Mouse (Mus musculus) midbrain, embryonic 13.5 days (tissue): ENCODE data around the gene Ppfibp1. TPM values are rescaled to one million over a fixed set of nuclear protein-coding genes. Genes with fewer than 3 reads are reported as not detected.
A peak's percentile ranks its signal among the peaks of the same experiment; 100 is the strongest.

Source experiments
- ATAC-seq: fragments of 200-750 bp; cut with Nextera tagmentation; 2 replicates; pipeline ENCODE4 v1.8.0; 2017; ENCODE audit warnings: mild to moderate bottlenecking, moderate TSS enrichment, moderate library complexity
- H3K27ac ChIP-seq: fragments of 300-500 bp; sonication (generic); 2 replicates; pipeline ENCODE4 v1.5.1; 2015; ENCODE audit warnings: inconsistent platforms, mild to moderate bottlenecking, moderate library complexity
- H3K27me3 ChIP-seq: fragments of 300-500 bp; sonication (generic); 2 replicates; pipeline ENCODE4 v1.6.1; 2015; ENCODE audit warnings: mild to moderate bottlenecking, inconsistent platforms
- H3K36me3 ChIP-seq: fragments of 300-500 bp; sonication (generic); 2 replicates; pipeline ENCODE4 v1.6.1; 2015; ENCODE audit warnings: mild to moderate bottlenecking, inconsistent platforms
- H3K4me1 ChIP-seq: fragments of 300-500 bp; sonication (generic); replicated peaks from 2 replicates; pipeline ENCODE4 v1.6.1; 2015; ENCODE audit warnings: inconsistent platforms
- H3K4me2 ChIP-seq: fragments of 300-500 bp; sonication (generic); replicated peaks from 2 replicates; pipeline ENCODE4 v1.6.1; 2015; ENCODE audit warnings: moderate library complexity, mild to moderate bottlenecking, inconsistent platforms
- H3K4me3 ChIP-seq: fragments of 300-500 bp; sonication (generic); replicated peaks from 2 replicates; pipeline ENCODE4 v1.5.1; 2015; ENCODE audit warnings: mild to moderate bottlenecking, inconsistent platforms
- H3K9ac ChIP-seq: fragments of 300-500 bp; sonication (generic); replicated peaks from 2 replicates; pipeline ENCODE4 v1.6.1; 2015; ENCODE audit warnings: mild to moderate bottlenecking, inconsistent platforms
- H3K9me3 ChIP-seq: fragments of 300-500 bp; sonication (generic); 2 replicates; pipeline ENCODE4 v1.6.1; 2016; ENCODE audit warnings: mild to moderate bottlenecking, inconsistent platforms
- WGBS: fragments of 180-500 bp; shearing (Covaris S2); methylation state at CpG from one replicate; pipeline ENCODE4 v1.1.7; 2015; 5-methylcytosine and 5-hydroxymethylcytosine counted together
- polyA plus RNA-seq: library from polyadenylated mRNA; unstranded; fragments of >200 nt; fragmentation: Nextera tagmentation; extraction: Ambion mirVana; gene quantifications from 2 replicates; pipeline ENCODE4 v1.2.1, GENCODE M21; 2015

The Ppfibp1 gene
- polyA plus RNA-seq, result 14.2 and 15.3 TPM in 2 replicates

- WGBS, result under 1% methylated on average over 61 of the region's 80 CpGs
- H3K4me1 ChIP-seq, result peaks cover 19% of the 10 kb centered on the region
- H3K36me3 ChIP-seq, result no peaks in the 10 kb centered on the region
- no peak within 1 kb of the TSS for H3K27ac ChIP-seq
- H3K9ac ChIP-seq, result peak within 1 kb of the TSS; percentile 69
- peak within 1 kb of the TSS; percentile 72 for H3K4me3 ChIP-seq
- ATAC-seq, result peak; percentile 96
- H3K27me3 ChIP-seq, result 0 out of 2 replicates have a peak, but pooled peaks cover 5% of the 10 kb centered on the region
- no peaks in the 10 kb centered on the region for H3K9me3 ChIP-seq
- H3K4me2 ChIP-seq, result peak within 1 kb of the TSS; percentile 73
Measured at GRCm38 (mm10) chr6:146887958-146888659, at the start of gene Ppfibp1. Gene Ppfibp1 (plus strand): TSS chr6:146888487.

GRCm38 (mm10) chr6:146838863-146839262 lies 49.4 kb upstream of the Ppfibp1 start:
- Histone ChIP-seq H3K9ac (no peak overlapping the region), H3K27ac (no peak overlapping the region), H3K4me3 (no peak overlapping the region), H3K4me2 (no peak overlapping the region), H3K9me3 (no peaks in the 10 kb centered on the region), H3K36me3 (no peaks in the 10 kb centered on the region), H3K27me3 (no peaks in the 10 kb centered on the region), H3K4me1 (no peaks in the 10 kb centered on the region)
- WGBS, result 92% methylated on average over 4 of the region's 4 CpGs
- ATAC-seq, result no peak

GRCm38 (mm10) chr6:146844867-146845266 lies 43.4 kb upstream of the Ppfibp1 start:
- Histone ChIP-seq H3K27ac (no peak overlapping the region), H3K9me3 (no peaks in the 10 kb centered on the region), H3K36me3 (no peaks in the 10 kb centered on the region), H3K9ac (no peak overlapping the region), H3K4me3 (no peak overlapping the region), H3K27me3 (no peaks in the 10 kb centered on the region), H3K4me2 (no peak overlapping the region), H3K4me1 (0 out of 2 replicates have a peak, but pooled peaks cover 5% of the 10 kb centered on the region)
- no peak for ATAC-seq
- 82% methylated on average over 6 of the region's 6 CpGs for WGBS

GRCm38 (mm10) chr6:146845347-146845746 lies 42.9 kb upstream of the Ppfibp1 start:
- Histone ChIP-seq H3K4me1 (peaks cover 5% of the 10 kb centered on the region; the same call in 1 of the 2 replicates), H3K4me3 (no peak overlapping the region), H3K9me3 (no peaks in the 10 kb centered on the region), H3K27me3 (no peaks in the 10 kb centered on the region), H3K27ac (no peak overlapping the region), H3K4me2 (no peak overlapping the region), H3K9ac (no peak overlapping the region), H3K36me3 (no peaks in the 10 kb centered on the region)
- no peak for ATAC-seq
- 67% methylated on average over 5 of the region's 5 CpGs for WGBS

- no peak overlapping the region for H3K4me2 ChIP-seq
- ATAC-seq, result no peak
- no peaks in the 10 kb centered on the region for H3K9me3 ChIP-seq
- no peaks in the 10 kb centered on the region for H3K27me3 ChIP-seq
- 83% methylated on average over 15 of the region's 15 CpGs for WGBS
- H3K36me3 ChIP-seq, result no peaks in the 10 kb centered on the region
- no peak overlapping the region for H3K27ac ChIP-seq
- H3K9ac ChIP-seq, result no peak overlapping the region
- H3K4me3 ChIP-seq, result no peak overlapping the region
- peaks cover 5% of the 10 kb centered on the region; the same call in 1 of the 2 replicates for H3K4me1 ChIP-seq
Measured at GRCm38 (mm10) chr6:146845961-146846750, 42.1 kb upstream of the Ppfibp1 start.

GRCm38 (mm10) chr6:146847402-146847801 lies 40.9 kb upstream of the Ppfibp1 start:
- Histone ChIP-seq H3K4me1 (peaks cover 5% of the 10 kb centered on the region; the same call in 1 of the 2 replicates), H3K27me3 (no peaks in the 10 kb centered on the region), H3K4me2 (no peak overlapping the region), H3K9me3 (no peaks in the 10 kb centered on the region), H3K4me3 (no peak overlapping the region), H3K9ac (no peak overlapping the region), H3K27ac (no peak overlapping the region), H3K36me3 (no peaks in the 10 kb centered on the region)
- no peak for ATAC-seq
- 77% methylated on average over 3 of the region's 3 CpGs for WGBS

- 94% methylated on average over 3 of the region's 3 CpGs for WGBS
- H3K9me3 ChIP-seq, result no peaks in the 10 kb centered on the region
- H3K36me3 ChIP-seq, result no peaks in the 10 kb centered on the region
- no peak for ATAC-seq
- H3K4me1 ChIP-seq, result peaks cover 5% of the 10 kb centered on the region; the same call in 1 of the 2 replicates
- H3K4me2 ChIP-seq, result no peak overlapping the region
- H3K4me3 ChIP-seq, result no peak overlapping the region
- no peak overlapping the region for H3K27ac ChIP-seq
- H3K9ac ChIP-seq, result no peak overlapping the region
- no peaks in the 10 kb centered on the region for H3K27me3 ChIP-seq
Measured at GRCm38 (mm10) chr6:146848281-146848680, 40.0 kb upstream of the Ppfibp1 start.

GRCm38 (mm10) chr6:146850050-146850449 lies 38.2 kb upstream of the Ppfibp1 start, which contains the start of gene Smco2:
Gene Smco2 (plus strand): TSS chr6:146850104.
- H3K36me3 ChIP-seq, result no peaks in the 10 kb centered on the region
- H3K4me1 ChIP-seq, result peaks cover 5% of the 10 kb centered on the region; the same call in 1 of the 2 replicates
- no peak within 1 kb of the TSS for H3K4me2 ChIP-seq
- no peak within 1 kb of the TSS for H3K4me3 ChIP-seq
- no peaks in the 10 kb centered on the region for H3K27me3 ChIP-seq
- no peaks in the 10 kb centered on the region for H3K9me3 ChIP-seq
- ATAC-seq, result no peak
- no peak within 1 kb of the TSS for H3K27ac ChIP-seq
- no peak within 1 kb of the TSS for H3K9ac ChIP-seq
- 74% methylated on average over 4 of the region's 4 CpGs for whole genome bisulfite sequencing

GRCm38 (mm10) chr6:146851916-146852315 lies 36.4 kb upstream of the Ppfibp1 start:
- WGBS, result 84% methylated on average over 3 of the region's 3 CpGs
- H3K9ac ChIP-seq, result no peak overlapping the region
- H3K4me3 ChIP-seq, result no peak overlapping the region
- no peaks in the 10 kb centered on the region for H3K27me3 ChIP-seq
- H3K27ac ChIP-seq, result no peak overlapping the region
- no peaks in the 10 kb centered on the region for H3K36me3 ChIP-seq
- no peak for ATAC-seq
- H3K4me2 ChIP-seq, result no peak overlapping the region
- no peaks in the 10 kb centered on the region; the same call in 1 of the 2 replicates for H3K4me1 ChIP-seq
- no peaks in the 10 kb centered on the region for H3K9me3 ChIP-seq

GRCm38 (mm10) chr6:146852739-146853138 lies 35.5 kb upstream of the Ppfibp1 start:
- no peaks in the 10 kb centered on the region for H3K36me3 ChIP-seq
- H3K4me1 ChIP-seq, result no peaks in the 10 kb centered on the region; the same call in 1 of the 2 replicates
- no peak overlapping the region for H3K9ac ChIP-seq
- no peak overlapping the region for H3K27ac ChIP-seq
- no peaks in the 10 kb centered on the region for H3K9me3 ChIP-seq
- 86% methylated on average over 4 of the region's 4 CpGs for WGBS
- no peak overlapping the region for H3K4me2 ChIP-seq
- H3K4me3 ChIP-seq, result no peak overlapping the region
- no peak for ATAC-seq
- H3K27me3 ChIP-seq, result no peaks in the 10 kb centered on the region

- 92% methylated on average over 9 of the region's 9 CpGs for WGBS
- no peaks in the 10 kb centered on the region for H3K36me3 ChIP-seq
- no peaks in the 10 kb centered on the region for H3K9me3 ChIP-seq
- no peaks in the 10 kb centered on the region for H3K27me3 ChIP-seq
- H3K9ac ChIP-seq, result no peak overlapping the region
- no peak overlapping the region for H3K4me3 ChIP-seq
- no peaks in the 10 kb centered on the region for H3K4me1 ChIP-seq
- no peak overlapping the region for H3K27ac ChIP-seq
- no peak overlapping the region for H3K4me2 ChIP-seq
- ATAC-seq, result 0 out of 2 replicates have a peak, but pooled peaks have one; percentile 43
Measured at GRCm38 (mm10) chr6:146855185-146855584, 33.1 kb upstream of the Ppfibp1 start.

- Histone ChIP-seq H3K9ac (no peak overlapping the region), H3K27me3 (no peaks in the 10 kb centered on the region), H3K4me2 (no peak overlapping the region), H3K9me3 (no peaks in the 10 kb centered on the region), H3K4me1 (no peaks in the 10 kb centered on the region), H3K4me3 (no peak overlapping the region), H3K36me3 (no peaks in the 10 kb centered on the region), H3K27ac (no peak overlapping the region)
- ATAC-seq, result no peak
- 97% methylated on average over 2 of the region's 2 CpGs for WGBS
Measured at GRCm38 (mm10) chr6:146857386-146857785, 30.9 kb upstream of the Ppfibp1 start.
